Mouse (Mus musculus) embryonic fibroblast, embryonic 13.5 days (primary cell): ENCODE data around the gene Kirrel.

ENCODE experiments used
- CTCF ChIP-seq: IDR thresholded peaks from 2 replicates; pipeline ENCODE4 v1.5.1; 2011; ENCODE audit warnings: mild to moderate bottlenecking, control low read depth, low read length, moderate library complexity, borderline replicate concordance; ENCODE audit not compliant: insufficient read depth
- POLR2A ChIP-seq: IDR thresholded peaks from 2 replicates; pipeline ENCODE4 v1.6.1; 2011; ENCODE audit warnings: low read depth, mild to moderate bottlenecking, control low read depth, low read length, moderate library complexity

DNA sequence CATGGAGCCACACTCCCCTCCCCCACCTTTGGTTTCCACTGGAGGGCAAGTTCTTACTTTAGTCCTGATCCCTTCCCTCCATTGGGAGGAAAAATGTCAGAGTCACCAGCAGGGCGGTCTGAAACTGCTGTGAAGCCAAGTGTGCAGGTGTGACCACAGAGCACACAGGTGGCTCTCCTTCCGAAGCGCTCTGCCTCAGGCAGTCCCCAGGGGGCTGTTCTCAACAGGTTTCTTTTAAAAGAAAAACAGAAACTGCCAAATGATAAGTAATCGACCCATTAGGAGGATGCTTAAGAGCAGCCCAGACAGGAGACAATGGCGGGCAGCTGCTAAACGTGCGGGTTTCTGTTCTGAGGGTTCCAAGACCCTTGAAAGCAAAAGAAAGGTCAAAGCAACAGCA lies 37.8 kb downstream of the Kirrel start:
- TF ChIP-seq CTCF (no peak), POLR2A (no peak)
